Mouse (Mus musculus) gastrocnemius, postnatal 14 days (tissue): Measurements from ENCODE around the gene Rgl2. TPM values are rescaled to one million over a fixed set of nuclear protein-coding genes. Genes with fewer than 3 reads are reported as not detected.
"Not testable (repeated sequence)": the region's sequence is repeated elsewhere in the genome, so short reads cannot be mapped to it uniquely, and the experiment has no call there.

Experiments used
- DNase-seq: peaks from one replicate; pipeline ENCODE4 v3.0.0; 2021; ENCODE audit warnings: mixed read lengths
- intact Hi-C: fragments of 180-260 bp; cut with DNase I; formaldehyde crosslinking; loops from one replicate; pipeline ENCODE4 v1.15.1; 2025; ENCODE audit warnings: low total_unique reads
- total RNA-seq, 2 experiments: library from RNA; stranded (reverse); gene quantifications; 2 replicates each; pipeline ENCODE4 v1.2.3; 2021

Gene Rgl2
- total RNA-seq, 2 experiments from 2014 or later = 24.4 to 24.7 TPM

- intact Hi-C loops = loop anchor here (5.0 kb wide), 1 partner anchor 502 kb away; no protein-coding TSS in a partner anchor
- not testable (repeated sequence) for DNase-seq
Observed at GRCm38 (mm10) chr17:33903911-33904651, 25.3 kb upstream of the Rgl2 start.

GRCm38 (mm10) chr17:33904835-33905234, 24.5 kb upstream of the Rgl2 start, which contains the start of gene Platr17:
Gene Platr17 (plus strand): TSS chr17:33905135.
- not testable (repeated sequence) for DNase-seq
- intact Hi-C loops = loop anchor here (5.0 kb wide), 1 partner anchor 503 kb away; no protein-coding TSS in a partner anchor

GRCm38 (mm10) chr17:33908331-33909076, 20.8 kb upstream of the Rgl2 start:
- intact Hi-C loops = no loop called here
- peak; percentile 47 for DNase-seq

GRCm38 (mm10) chr17:33909077-33909868, 20.1 kb upstream of the Rgl2 start, which contains the start of gene Daxx:
Gene Daxx (plus strand): TSS chr17:33909414.
- intact Hi-C loops = no loop called here
- peak; percentile 99 for DNase-seq

- DNase-seq = no peak
- intact Hi-C loops = no loop called here
Observed at GRCm38 (mm10) chr17:33909869-33910250, 19.5 kb upstream of the Rgl2 start.

- DNase-seq = no peak
- intact Hi-C loops = no loop called here
Observed at GRCm38 (mm10) chr17:33910346-33911051, 18.8 kb upstream of the Rgl2 start.

- intact Hi-C loops = no loop called here
- DNase-seq = no peak
Observed at GRCm38 (mm10) chr17:33911052-33911812, 18.1 kb upstream of the Rgl2 start.

- no peak for DNase-seq
- intact Hi-C loops = no loop called here
Observed at GRCm38 (mm10) chr17:33911813-33912414, 17.4 kb upstream of the Rgl2 start.

- DNase-seq = no peak
- intact Hi-C loops = no loop called here
Observed at GRCm38 (mm10) chr17:33913264-33913663, 16.1 kb upstream of the Rgl2 start.

GRCm38 (mm10) chr17:33913905-33914304, 15.4 kb upstream of the Rgl2 start:
- no peak for DNase-seq
- intact Hi-C loops = no loop called here

GRCm38 (mm10) chr17:33914969-33915391, 14.4 kb upstream of the Rgl2 start:
- DNase-seq = no peak
- intact Hi-C loops = no loop called here

GRCm38 (mm10) chr17:33915671-33916250, 13.6 kb upstream of the Rgl2 start, which contains the start of the genes Tapbp and Zbtb22:
Gene Tapbp (plus strand): TSS chr17:33915899.
Gene Zbtb22 (plus strand): TSS chr17:33915904.
- peak; percentile 95 for DNase-seq
- intact Hi-C loops = no loop called here

GRCm38 (mm10) chr17:33916294-33916693, 13.0 kb upstream of the Rgl2 start:
- intact Hi-C loops = no loop called here
- DNase-seq = no peak

- no peak for DNase-seq
- intact Hi-C loops = no loop called here
Observed at GRCm38 (mm10) chr17:33916847-33917655, 12.3 kb upstream of the Rgl2 start.

- DNase-seq = peak; percentile 15
- intact Hi-C loops = no loop called here
Observed at GRCm38 (mm10) chr17:33917656-33918292, 11.6 kb upstream of the Rgl2 start.
